Mouse (Mus musculus) erythroblast, adult 5-6 weeks (primary cell): ENCODE measurements around the gene Rhbdl1. TPM values are rescaled to one million over a fixed set of nuclear protein-coding genes. Genes with fewer than 3 reads are reported as not detected.

ENCODE experiments used
- ATAC-seq: replicated peaks from 2 replicates; pipeline ENCODE4 v1.8.0; 2016; ENCODE audit warnings: moderate number of reproducible peaks, mild to moderate bottlenecking, moderate TSS enrichment, inconsistent platforms; ENCODE audit not compliant: poor library complexity, low FRiP score, severe bottlenecking
- total RNA-seq, 2 experiments: library from RNA; stranded (forward) in 1 of 2; stranded (reverse) in 1 of 2; fragments of 150-400 nt in 1 of 2; fragments of 200-764, 138-1000 nt in 1 of 2; gene quantifications; 2 replicates each; pipeline versions ENCODE4 v1.2.3 to v1.2.4; 2015 to 2017; ENCODE audit warnings: low replicate concordance in 2 of 2

Rhbdl1 gene
- total RNA-seq, 2 experiments from 2014 or later = not detected

DNA sequence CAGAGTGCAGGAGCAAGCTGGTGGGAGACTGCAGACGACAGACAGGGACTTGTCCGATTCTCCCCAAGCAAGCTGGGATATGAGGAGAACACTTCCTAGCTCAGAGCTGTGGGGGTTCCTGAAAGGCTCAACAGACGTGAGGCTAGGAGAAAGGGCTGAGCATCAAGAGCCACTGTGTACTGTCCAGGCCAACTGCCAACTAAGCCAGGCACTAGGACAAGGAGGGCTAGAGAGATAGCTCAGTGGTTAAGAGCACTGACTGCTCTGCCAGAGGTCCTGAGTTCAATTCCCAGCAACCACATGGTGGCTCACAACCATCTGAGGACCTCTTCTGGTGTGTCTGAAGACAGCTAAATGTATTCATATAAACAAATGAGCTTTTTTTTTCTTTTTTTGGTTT lies 5.4 kb upstream of the Rhbdl1 start:
- no peak for ATAC-seq

DNA sequence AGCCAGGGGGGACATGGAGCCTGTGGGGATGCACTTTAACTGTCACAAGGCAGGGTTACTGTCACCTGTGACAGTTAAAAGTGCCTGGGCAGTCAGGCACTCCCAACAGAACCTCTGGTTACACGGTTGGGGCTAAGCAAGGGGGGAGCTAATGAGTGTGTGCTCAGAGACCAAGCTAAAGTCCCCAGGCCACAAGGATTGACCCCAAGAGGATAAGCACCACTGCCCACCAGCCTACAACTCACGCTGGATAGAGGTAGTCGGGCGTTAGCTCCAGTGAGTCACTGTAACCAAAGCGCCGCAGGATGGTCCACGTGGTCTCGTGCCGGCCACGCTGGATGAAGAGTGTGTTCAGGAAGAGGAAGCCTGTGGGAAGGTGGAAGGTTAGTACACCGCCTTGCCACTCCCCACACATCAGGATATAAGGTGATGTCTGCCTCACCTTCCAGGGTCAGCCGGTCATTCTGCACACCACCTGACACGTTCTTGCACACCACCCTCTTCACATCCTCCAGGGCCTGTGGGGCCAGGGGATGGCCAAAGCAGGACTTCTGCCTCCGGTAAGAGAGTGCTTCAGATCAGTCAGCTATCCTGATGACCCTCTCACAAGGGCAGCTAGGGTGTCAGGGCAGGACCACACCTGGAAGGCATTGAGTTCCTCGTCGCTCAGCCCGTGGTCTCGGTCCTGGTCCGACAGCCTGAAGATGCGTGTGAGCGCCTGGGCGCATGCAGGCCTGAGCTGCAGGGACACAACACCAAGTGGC lies 4.2 kb upstream of the Rhbdl1 start, which contains the start of gene Gm20683:
Gene Gm20683, minus strand, starts transcription at position 647 of the 764 bp plus-strand sequence.
- no peak for ATAC-seq

DNA sequence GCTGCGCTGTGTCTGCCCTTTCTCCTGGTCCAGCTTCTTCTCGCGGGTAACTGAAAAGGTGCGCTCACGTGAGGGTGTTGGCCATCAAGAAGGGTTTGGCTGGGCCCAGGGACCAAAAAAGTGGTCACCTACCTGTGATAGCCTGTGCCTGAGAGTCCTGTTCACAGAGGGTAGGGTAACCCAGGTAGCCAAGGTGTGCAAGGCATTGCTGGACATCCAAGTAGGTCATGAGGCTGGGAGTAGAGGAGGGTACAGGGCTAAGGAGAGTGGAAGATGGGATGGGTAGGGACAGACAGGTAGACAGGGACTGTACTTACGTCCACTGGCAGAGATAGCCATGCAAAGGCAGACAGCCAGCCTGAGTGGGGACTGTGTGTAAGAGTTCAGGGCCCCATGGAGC lies 3.4 kb upstream of the Rhbdl1 start:
- no peak for ATAC-seq

DNA sequence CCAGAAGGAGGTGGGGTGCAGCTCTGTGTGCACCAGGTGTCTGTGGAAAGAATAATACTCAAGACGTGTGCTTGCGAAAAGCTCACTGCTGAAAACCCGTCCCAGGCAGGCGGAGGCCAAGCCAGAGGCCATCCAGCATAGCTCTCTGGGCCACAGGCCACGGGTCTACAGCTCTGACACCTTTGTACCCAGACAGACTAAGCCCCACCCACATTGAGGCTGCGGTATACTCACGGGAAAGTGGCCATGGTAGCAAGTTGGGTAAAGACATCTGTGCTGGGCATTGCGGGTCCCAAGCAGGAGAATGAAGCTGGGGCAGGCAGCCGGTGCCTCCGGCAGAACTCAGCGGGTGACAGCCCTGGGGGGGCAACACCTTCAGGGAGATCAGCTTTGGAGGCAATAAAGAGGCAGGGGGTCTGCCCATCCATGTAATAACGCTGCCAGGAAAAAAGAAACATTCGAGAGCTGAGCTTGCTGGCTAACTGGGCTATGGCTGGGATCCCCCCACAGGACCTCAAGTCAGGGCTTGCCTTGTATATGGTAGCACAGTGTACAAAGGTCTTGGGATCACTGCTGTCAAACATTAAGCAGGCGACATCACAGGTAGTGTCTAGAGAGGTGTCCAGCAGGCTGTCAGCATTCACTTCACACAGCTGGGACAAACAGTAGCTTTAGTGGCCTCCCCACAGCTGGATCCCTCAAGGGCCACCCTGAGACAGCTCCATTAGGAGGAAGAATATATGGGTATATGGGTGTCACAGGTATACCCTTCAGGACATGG lies 2.5 kb upstream of the Rhbdl1 start:
- ATAC-seq = no peak

DNA sequence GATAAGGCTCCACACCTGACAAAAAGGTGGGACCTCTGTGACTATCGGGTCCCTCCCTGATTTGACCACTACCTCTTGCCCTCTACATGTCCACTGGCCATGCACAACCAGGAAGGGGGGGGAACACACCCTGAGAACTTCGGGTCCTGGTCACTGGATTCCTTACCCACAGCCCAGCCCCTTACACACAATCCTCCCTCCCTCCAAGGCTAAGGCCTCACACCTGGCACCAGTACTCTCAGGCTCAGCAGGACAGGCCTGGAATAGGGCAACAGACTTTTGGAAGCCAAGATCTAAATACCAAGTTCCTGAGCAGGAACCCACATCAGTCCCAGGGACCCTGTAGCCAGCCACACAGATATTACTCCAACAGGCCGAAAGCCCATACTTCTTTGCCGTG lies 1.8 kb upstream of the Rhbdl1 start:
- ATAC-seq = no peak

DNA sequence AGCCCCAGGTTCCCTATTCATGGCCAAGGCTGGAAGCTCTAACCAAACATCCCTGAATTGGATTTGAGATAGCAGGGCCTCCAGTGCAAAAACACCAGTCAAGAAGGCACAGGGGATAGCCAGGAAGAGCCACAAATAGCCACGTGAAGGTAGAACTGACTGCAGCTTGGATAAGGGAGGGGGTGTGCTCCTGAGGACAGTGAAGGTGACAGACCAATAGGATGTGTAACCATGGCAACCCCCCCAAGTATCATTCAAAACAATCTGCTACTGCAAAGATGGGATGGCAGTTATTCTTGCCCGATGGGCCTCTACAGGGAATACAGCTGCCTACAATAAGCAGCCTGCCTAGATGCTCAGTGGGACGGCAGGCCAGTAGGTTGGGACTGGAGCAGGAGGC lies 438 bp upstream of the Rhbdl1 start:
- ATAC-seq = no peak

DNA sequence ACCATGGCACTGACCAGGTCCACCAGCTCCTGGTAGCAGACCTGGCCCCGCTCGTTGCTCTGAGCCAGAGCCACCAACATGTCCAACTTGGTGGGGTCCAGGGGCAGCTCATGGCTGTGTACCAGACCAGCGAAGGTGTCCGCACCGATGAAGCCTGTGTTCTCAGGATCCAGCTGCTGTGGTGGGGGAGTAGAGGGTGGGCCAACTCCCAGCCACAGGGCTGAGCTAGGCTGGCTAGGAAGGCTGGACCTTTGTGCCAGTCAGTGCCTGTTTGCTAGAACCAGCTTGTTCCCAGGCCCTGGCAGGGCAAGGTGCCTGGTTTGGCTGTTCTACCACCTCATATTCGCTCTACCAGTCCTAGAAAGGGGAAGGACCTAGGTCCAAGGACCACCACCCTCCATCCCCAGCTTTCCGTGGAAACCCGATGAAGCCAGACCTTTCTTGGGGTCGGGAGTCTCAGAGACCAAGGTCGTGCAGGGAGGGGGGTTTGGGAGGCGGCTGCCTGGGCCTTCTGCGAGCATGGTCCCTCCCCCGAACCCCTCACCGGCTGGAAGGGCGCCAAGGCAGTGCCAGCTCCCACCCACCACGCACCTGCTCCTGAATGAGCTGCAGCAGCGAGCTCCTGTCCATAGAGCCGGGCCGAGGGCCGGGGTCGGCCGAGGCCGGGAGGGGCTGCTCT lies 559 bp downstream of the Rhbdl1 start:
- ATAC-seq = no peak

DNA sequence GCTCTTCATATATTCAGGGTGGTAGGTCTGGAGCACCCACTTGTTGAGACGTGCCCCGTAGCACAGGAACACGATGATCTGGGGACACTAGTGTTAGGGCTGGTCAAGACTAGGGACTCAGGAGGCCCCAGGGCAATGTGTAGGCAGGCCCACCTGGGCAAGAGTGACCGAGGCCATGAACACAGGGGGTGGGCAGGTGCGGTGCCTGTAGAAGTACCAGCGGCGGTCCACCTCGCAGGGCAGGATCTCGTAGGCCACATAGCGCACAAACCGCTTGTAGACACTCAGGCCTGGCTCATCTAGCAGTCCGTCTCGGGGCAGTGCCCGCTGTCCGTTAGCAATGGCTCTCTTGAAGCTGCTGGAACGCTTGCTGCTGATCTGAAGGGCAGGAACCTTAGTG lies 1.3 kb downstream of the Rhbdl1 start:
- ATAC-seq = no peak

DNA sequence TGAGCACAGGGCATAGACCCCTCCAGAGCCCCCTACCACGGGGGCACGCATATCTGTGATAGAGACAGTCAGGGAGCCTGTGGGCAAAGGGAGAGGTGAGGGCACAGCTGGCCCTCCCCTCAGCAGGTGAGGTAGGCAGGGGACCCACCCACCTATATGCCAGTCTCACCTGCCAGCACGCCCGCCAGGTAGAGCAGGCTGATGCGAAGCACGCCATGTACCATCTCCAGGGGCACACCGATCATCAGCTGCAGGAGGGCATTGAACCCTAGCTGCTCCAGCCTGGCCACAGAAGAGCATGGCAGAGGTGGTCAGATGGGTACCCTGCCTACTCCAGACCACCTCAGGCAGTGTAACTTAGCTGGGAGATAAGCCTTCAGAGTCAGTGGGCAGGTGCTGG lies 1.8 kb downstream of the Rhbdl1 start:
- no peak for ATAC-seq

DNA sequence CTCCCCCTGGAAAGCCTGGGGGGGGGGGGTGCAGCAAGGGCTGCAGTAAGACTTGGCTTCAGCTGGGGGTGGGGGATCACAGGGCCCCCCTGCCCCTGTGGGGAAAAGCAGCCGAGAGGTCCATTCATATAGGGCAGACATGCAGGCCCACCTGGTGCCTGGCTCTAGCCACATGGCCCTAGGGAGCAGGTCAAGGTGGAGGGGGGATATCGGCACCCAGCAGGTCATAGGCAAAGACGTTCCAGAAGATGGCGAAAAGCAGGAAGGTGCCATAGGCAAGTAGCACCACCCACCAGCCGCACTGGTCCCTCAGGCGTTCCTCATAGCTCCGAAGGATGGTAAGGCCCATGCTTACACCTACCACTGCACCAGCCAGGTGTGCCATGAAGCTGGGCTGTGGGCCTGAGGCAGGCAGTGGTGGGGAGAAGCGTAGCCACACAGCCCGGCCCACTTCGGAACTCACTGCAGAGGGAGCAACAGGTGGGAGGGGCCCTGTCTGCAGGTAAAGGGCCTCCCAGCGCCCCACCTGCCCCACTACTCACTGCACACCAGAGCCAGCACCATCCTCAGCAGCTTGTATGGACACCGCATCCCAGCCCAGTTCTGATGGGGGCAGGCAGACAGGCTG lies 2.4 kb downstream of the Rhbdl1 start:
- no peak for ATAC-seq

DNA sequence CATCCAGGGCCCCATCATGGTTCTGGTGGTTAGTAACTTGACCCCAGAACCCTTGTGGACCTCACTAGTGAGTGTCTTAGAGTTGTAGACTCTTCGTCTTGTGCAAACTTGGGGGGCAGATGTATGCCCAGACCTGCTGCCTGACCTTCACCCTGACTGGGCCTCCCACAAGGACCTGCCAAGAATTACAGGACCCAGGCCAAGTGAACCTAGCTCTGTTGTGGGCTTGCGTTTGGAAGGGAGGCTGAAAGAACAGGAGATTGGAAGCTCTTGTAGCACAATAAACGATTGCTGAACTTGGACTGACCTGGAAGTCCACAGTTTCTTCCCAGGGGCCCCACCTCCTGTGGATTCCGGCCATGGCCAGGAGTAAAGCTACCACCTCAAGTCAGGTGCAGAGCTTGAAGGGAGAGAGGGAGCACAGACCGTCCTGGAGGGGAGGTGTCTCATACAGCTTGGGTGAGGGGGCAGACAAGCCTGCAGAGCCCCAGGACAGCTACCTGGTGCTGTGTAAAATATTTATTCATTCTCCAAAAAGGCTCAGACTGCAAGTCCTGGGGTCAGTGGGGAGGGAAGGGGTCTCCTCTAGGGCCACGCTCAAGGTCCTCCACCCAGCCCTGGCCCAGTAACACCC lies 3.0 kb downstream of the Rhbdl1 start:
- ATAC-seq = no peak

DNA sequence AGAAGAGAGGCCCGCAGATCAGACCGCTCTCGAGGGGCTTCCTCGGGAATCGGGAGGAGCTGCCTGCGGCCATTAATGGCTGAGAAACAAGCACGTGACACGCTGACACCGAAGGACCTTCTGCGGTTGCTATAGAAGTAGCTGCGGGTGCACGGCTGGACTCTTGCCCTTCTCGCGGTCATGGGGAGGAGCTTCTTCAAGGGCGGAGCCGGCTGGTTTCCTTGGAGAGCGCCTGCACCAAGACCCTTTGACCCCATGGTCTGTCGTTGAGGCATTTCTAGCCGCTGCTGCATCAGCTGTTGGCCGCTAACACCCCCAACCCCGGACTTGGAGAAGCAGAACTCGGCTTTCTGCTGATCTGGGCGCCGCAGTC lies 3.8 kb downstream of the Rhbdl1 start, which contains the start of gene Stub1:
Gene Stub1, minus strand, starts transcription at position 114 of the 373 bp plus-strand sequence.
- peak; percentile 62 for ATAC-seq

DNA sequence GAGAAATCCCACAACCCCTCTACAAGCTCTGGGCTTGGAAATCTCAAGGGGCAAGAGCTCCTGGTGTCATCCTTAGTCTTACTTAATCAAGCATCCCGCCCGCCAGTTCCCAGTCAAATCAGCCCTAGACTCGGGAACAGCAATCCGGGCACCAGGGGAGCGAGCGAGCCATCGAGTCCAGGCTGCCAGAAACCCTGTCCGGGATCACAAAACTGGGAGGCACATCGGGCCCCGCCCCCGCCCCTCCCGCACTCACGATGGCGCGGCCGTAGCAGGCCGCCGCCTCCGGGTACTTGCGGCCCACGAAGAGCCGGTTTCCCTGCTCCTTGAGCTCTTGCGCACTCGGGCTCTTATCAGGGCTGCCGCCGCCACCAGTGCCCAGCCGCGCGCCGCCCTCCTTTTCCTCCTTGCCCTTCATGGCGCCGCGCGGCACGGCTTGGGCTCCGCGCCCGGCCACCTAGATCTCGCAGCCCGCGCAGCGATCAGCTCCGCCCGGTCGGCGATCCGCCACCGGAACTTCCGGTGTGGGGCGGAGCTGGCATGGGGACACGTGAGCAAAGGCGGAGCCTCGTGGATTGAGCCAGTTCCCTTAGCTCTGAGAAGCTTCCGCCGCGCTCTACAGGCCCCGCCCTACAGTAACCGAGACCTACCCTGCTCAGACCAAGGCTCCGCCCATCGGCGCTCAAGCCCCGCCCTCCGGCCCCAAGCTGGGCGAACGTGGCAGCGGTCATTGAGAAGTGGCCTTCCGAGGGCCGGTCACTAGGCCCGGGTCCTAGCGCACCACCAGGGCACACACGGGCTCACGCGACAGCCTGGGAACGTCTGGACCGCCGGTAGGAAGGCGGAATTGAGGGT lies 4.4 kb downstream of the Rhbdl1 start:
- peak; percentile 80 for ATAC-seq

DNA sequence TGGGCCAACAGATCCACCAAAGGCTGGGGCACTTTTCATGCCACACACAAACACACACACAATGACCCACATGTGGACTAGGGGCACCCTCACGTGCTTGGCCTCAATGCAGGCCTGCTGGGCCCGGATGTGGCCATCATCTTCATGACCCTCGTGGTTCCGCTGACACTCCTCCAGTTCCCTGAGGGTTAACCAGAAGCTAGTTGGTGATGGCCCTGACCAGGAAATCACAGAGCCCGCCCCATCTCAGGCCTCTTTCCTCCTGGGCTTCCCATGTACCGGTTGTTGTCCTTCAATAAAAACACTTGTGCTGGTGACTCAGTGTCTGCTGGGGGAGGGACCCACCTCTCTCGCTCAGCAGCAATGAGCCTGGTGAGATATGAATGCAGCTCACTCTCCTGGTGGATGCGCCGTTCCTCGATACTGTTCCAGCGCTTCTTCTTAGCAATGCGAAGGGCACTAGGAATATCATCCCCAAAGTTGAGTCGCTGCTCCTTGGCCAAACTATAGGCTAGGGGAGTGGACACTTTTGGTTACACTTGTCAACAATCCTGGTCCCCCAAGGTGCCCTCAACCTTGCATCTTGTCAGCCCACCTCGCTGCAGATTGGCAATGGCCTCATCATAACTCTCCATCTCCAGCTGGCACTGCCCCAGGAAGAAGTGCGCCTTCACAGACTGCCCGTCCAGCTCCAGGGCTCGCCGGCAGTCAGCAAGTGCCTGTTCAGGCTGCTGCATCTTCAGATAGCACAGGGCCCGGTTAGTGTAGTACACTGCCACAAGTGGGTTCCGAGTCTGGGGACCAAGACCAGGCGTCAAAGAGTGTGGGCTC lies 5.4 kb downstream of the Rhbdl1 start:
- ATAC-seq = no peak

DNA sequence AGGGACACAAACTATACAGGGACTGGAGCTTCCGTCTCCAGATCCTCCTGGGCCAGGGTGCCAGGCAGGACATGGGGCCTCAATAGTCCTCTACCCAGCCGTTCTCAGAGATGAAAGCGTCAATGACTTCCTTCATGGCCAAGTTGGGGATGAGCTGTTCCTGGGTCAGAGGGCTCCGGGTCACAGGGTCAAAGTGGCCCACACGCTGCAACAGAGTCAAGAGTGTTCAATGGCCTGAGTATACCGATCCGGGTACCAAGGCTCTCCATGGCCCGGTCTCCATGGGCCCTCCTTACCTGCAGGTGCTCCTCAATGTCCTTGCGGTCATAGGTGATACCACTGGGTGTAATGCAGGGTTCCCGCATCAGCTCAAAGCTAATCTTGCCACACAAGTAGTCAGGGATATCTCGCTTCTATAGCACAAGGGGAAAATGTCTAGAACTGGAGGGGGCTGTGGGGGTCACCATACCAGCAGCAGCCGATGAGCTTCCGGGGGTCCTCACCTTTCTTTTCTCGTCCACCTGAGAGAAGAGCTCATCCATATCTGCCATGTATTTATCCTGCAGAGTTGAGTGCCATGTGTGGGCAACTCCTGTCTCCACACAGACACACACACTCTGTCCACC lies 6.2 kb downstream of the Rhbdl1 start:
- ATAC-seq = no peak

DNA sequence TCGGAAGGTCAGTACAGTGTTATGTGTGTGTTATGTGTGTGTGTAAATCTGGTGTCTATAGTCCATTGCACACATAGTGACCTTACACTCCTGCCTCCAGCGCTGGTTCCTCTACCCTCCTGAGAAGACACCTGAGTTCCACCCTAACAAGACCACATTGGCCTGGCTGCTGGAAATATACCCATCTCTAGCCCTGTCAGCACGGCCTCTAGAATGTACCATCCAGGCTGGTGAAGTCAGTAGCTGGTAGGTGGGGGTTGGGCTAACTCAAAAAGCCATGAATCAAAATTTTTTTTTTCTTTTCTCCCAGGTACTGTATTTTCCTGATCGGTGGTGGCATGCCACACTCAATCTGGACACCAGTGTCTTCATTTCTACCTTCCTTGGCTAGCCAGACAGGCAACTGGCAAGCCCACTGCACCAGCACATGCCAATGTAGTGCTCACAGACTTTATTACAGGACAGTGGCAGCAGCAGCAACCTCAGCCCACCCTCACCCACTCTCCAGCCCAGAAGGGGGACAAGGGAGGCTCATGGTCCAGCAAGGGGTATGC lies 6.8 kb downstream of the Rhbdl1 start:
- ATAC-seq = no peak

DNA sequence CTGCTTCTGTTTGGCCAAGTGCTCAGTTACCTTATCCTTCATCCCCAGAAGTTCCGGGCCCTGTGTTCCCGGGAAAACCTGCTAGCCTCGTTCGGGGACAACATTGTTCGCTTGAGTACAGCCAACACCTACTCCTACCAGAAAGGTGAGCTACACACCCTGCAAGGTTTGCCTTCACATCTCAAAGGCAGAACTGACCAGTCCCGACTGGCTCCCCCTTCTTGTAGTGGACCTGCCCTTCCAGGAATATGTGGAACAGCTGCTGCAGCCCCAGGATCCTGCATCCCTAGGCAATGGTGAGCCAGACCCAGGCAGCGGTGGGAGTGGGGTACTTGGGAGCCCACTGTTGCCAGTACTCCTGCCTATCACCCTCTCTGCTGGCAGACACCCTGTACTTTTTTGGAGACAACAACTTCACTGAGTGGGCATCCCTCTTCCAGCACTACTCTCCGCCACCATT lies 7.5 kb downstream of the Rhbdl1 start:
- no peak for ATAC-seq
